Mouse (Mus musculus) testis, adult 2 months (tissue): Measurements from ENCODE around the gene Rpl27a.

Experiments
- CTCF ChIP-seq: fragments of 200-500 bp; IDR thresholded peaks from 2 replicates; pipeline ENCODE4 v1.5.1; 2012; ENCODE audit warnings: low read depth, mild to moderate bottlenecking, inconsistent platforms, low read length, moderate library complexity; ENCODE audit not compliant: control insufficient read depth, insufficient read depth, insufficient replicate concordance
- POLR2A ChIP-seq: fragments of 200-500 bp; IDR thresholded peaks from 2 replicates; pipeline ENCODE4 v1.6.1; 2012; ENCODE audit warnings: low read depth, mild to moderate bottlenecking, inconsistent platforms, low read length, moderate library complexity; ENCODE audit not compliant: control insufficient read depth

- TF ChIP-seq CTCF (no peak), POLR2A (no peak)
Measured at GRCm38 (mm10) chr7:109480765-109481197, 38.2 kb upstream of the Rpl27a start.
